Mouse (Mus musculus) MEL-GATA-1-ER (cell line): ENCODE measurements around the gene Rgs8.

ENCODE experiments used
- DNase-seq: peaks from one replicate; pipeline ENCODE4 v3.0.0-alpha.2; 2012; ENCODE audit warnings: low read depth; ENCODE audit errors: extremely low read depth

Rgs8 gene

GRCm38 (mm10) chr1:153703445-153703991, 50.7 kb downstream of the Rgs8 start:
- no peak for DNase-seq

GRCm38 (mm10) chr1:153704174-153704573, 51.3 kb downstream of the Rgs8 start:
- DNase-seq = no peak

- no peak for DNase-seq
Observed at GRCm38 (mm10) chr1:153704996-153705395, 52.2 kb downstream of the Rgs8 start.

GRCm38 (mm10) chr1:153708626-153709025, 55.8 kb downstream of the Rgs8 start:
- no peak for DNase-seq

GRCm38 (mm10) chr1:153709451-153709850, 56.6 kb downstream of the Rgs8 start:
- no peak for DNase-seq

GRCm38 (mm10) chr1:153711544-153712262, 58.9 kb downstream of the Rgs8 start:
- DNase-seq = no peak

- DNase-seq = no peak
Observed at GRCm38 (mm10) chr1:153712633-153713032, 59.8 kb downstream of the Rgs8 start.

- DNase-seq = no peak
Observed at GRCm38 (mm10) chr1:153717990-153718389, 65.2 kb downstream of the Rgs8 start.

GRCm38 (mm10) chr1:153720935-153721334, 68.1 kb downstream of the Rgs8 start:
- no peak for DNase-seq

- no peak for DNase-seq
Observed at GRCm38 (mm10) chr1:153721565-153722310, 68.9 kb downstream of the Rgs8 start.

- no peak for DNase-seq
Observed at GRCm38 (mm10) chr1:153723426-153723825, 70.6 kb downstream of the Rgs8 start.

GRCm38 (mm10) chr1:153726636-153727035, 73.8 kb downstream of the Rgs8 start:
- no peak for DNase-seq

- DNase-seq = no peak
Observed at GRCm38 (mm10) chr1:153729806-153730205, 77.0 kb downstream of the Rgs8 start.

GRCm38 (mm10) chr1:153730671-153731070, 77.8 kb downstream of the Rgs8 start:
- DNase-seq = no peak

- DNase-seq = no peak
Observed at GRCm38 (mm10) chr1:153733181-153733580, 80.4 kb downstream of the Rgs8 start.

- no peak for DNase-seq
Observed at GRCm38 (mm10) chr1:153734866-153735265, 82.0 kb downstream of the Rgs8 start.

GRCm38 (mm10) chr1:153736096-153736495, 83.3 kb downstream of the Rgs8 start:
- DNase-seq = no peak

- DNase-seq = no peak
Observed at GRCm38 (mm10) chr1:153737101-153738085, 84.6 kb downstream of the Rgs8 start.

- no peak for DNase-seq
Observed at GRCm38 (mm10) chr1:153739437-153740015, 86.7 kb downstream of the Rgs8 start.

- no peak for DNase-seq
Observed at GRCm38 (mm10) chr1:153740145-153740544, 87.3 kb downstream of the Rgs8 start, which contains the start of gene Rgs16. TSS of gene Rgs16 (plus strand) at chr1:153740349.
